Comparison of ENCODE assay signal across 9 mouse cellular contexts in genomic region chr3:130576683-130577082, GRCm38 (mm10). TPM values are rescaled to one million over a fixed set of nuclear protein-coding genes. Genes with fewer than 3 reads are reported as not detected.
DNase-seq lines count a peak whose midpoint lies in the region; ATAC-seq and TF ChIP-seq lines count a peak whose summit lies in the region.
"Had no signal": no experiment of that assay in that cellular context is flagged by ENCODE, and none has a peak within 500 bp of the region (broad histone marks: within the 10 kb centered on the region; RNA-seq: fewer than 3 reads in every experiment).

No protein-coding gene starts in this region.

- no peak overlapping the region for H3K9ac ChIP-seq in heart, adult 2 months (ENCODE audit: low read depth, low read length)
- no peak overlapping the region for H3K9ac ChIP-seq in neural tube, embryonic 11.5 days (ENCODE audit: low read length)
- H3K9ac ChIP-seq in neural tube, embryonic 15.5 days (replicated peaks): no peak overlapping the region
- H3K9ac ChIP-seq in embryonic facial prominence, embryonic 11.5 days (replicated peaks; ENCODE audit: low read length): no peak overlapping the region
- H3K9ac ChIP-seq: neural tube, embryonic 12.5 days had no signal

- no peak overlapping the region for H3K27ac ChIP-seq in heart, adult 2 months
- no peak overlapping the region for H3K27ac ChIP-seq in neural tube, embryonic 11.5 days (ENCODE audit: low read depth, low read length)
- H3K27ac ChIP-seq in neural tube, embryonic 15.5 days (replicated peaks): no peak overlapping the region
- no peak overlapping the region for H3K27ac ChIP-seq in embryonic facial prominence, embryonic 11.5 days (replicated peaks; ENCODE audit: low read depth, low read length)
- H3K27ac ChIP-seq: neural tube, embryonic 12.5 days had no signal

- no peaks in the 10 kb centered on the region for H3K36me3 ChIP-seq in heart, adult 2 months (ENCODE audit: control insufficient read depth, insufficient read depth, low read length)
- no peaks in the 10 kb centered on the region for H3K36me3 ChIP-seq in neural tube, embryonic 11.5 days (ENCODE audit: control insufficient read depth, insufficient read depth, low read length)
- H3K36me3 ChIP-seq in neural tube, embryonic 15.5 days: no peaks in the 10 kb centered on the region
- no peaks in the 10 kb centered on the region for H3K36me3 ChIP-seq in embryonic facial prominence, embryonic 11.5 days (replicated peaks; ENCODE audit: control insufficient read depth, insufficient read depth, low read depth, low read length)
- H3K36me3 ChIP-seq: neural tube, embryonic 12.5 days had no signal

- H3K79me2 ChIP-seq in heart, adult 2 months (replicated peaks; ENCODE audit: control insufficient read depth, insufficient read depth, low read length): no peaks in the 10 kb centered on the region

- H3K27me3 ChIP-seq in heart, adult 2 months (ENCODE audit: control insufficient read depth, insufficient read depth, low read length): no peaks in the 10 kb centered on the region; the same call in 1 of the 2 replicates
- H3K27me3 ChIP-seq in neural tube, embryonic 11.5 days (ENCODE audit: control insufficient read depth, insufficient read depth, low read length): no peaks in the 10 kb centered on the region
- H3K27me3 ChIP-seq in neural tube, embryonic 15.5 days (replicated peaks): no peaks in the 10 kb centered on the region
- H3K27me3 ChIP-seq in embryonic facial prominence, embryonic 11.5 days (ENCODE audit: control insufficient read depth, insufficient read depth, low read length): no peaks in the 10 kb centered on the region
- H3K27me3 ChIP-seq: neural tube, embryonic 12.5 days had no signal

- 72% methylated on average over 6 of the region's 6 CpGs for WGBS in heart, adult 2 months
- WGBS in neural tube, embryonic 11.5 days: 67% methylated on average over 6 of the region's 6 CpGs
- WGBS in neural tube, embryonic 15.5 days: 60% methylated on average over 6 of the region's 6 CpGs
- 58% methylated on average over 6 of the region's 6 CpGs for WGBS in embryonic facial prominence, embryonic 11.5 days

- intact Hi-C loops in heart, adult 2 months (cut with DNase I): no loop called here
- intact Hi-C loops in heart, postnatal 36 days (cut with DNase I): loop anchor here (5.0 kb wide), 1 partner anchor 389 kb away; no protein-coding TSS in a partner anchor

- no peaks in the 10 kb centered on the region for H3K4me1 ChIP-seq in heart, adult 2 months (ENCODE audit: control insufficient read depth, insufficient read depth, low read length)
- no peaks in the 10 kb centered on the region for H3K4me1 ChIP-seq in neural tube, embryonic 11.5 days (ENCODE audit: control insufficient read depth, insufficient read depth, low read length)
- H3K4me1 ChIP-seq in neural tube, embryonic 15.5 days: no peaks in the 10 kb centered on the region
- 0 out of 2 replicates have a peak, but pooled peaks cover 3% of the 10 kb centered on the region for H3K4me1 ChIP-seq in embryonic facial prominence, embryonic 11.5 days (ENCODE audit: control insufficient read depth, insufficient read depth, low read length)
- H3K4me1 ChIP-seq: neural tube, embryonic 12.5 days had no signal

- no peak overlapping the region for H3K4me3 ChIP-seq in heart, adult 2 months
- no peak overlapping the region for H3K4me3 ChIP-seq in neural tube, embryonic 11.5 days (ENCODE audit: low read depth, low read length)
- H3K4me3 ChIP-seq in neural tube, embryonic 15.5 days (replicated peaks): no peak overlapping the region
- H3K4me3 ChIP-seq in embryonic facial prominence, embryonic 11.5 days (ENCODE audit: low read depth, low read length): no peak overlapping the region
- H3K4me3 ChIP-seq: neural tube, embryonic 12.5 days had no signal

- DNase-seq in heart, adult 2 months: no peak
- DNase-seq in heart, postnatal 36 days: no peak
- peak; percentile 52 for DNase-seq in neural tube, embryonic 11.5 days (ENCODE audit: low spot score)
- DNase-seq in embryonic facial prominence, embryonic 11.5 days (ENCODE audit: low spot score): peak; percentile 40
- DNase-seq in thymus, postnatal 0 days (ENCODE audit: low spot score): peak; percentile 20
- DNase-seq in Muller cell, postnatal 12 days (ENCODE audit: inconsistent ontology term): no peak
- no peak for DNase-seq in gastrocnemius, postnatal 4 days (ENCODE audit: low spot score in 2 of 2)

- H3K4me2 ChIP-seq in neural tube, embryonic 11.5 days (ENCODE audit: low read depth): no peak overlapping the region
- H3K4me2 ChIP-seq in neural tube, embryonic 15.5 days: no peak overlapping the region
- no peak overlapping the region for H3K4me2 ChIP-seq in embryonic facial prominence, embryonic 11.5 days (ENCODE audit: low read depth, low read length)
- H3K4me2 ChIP-seq: neural tube, embryonic 12.5 days had no signal

- H3K9me3 ChIP-seq in neural tube, embryonic 11.5 days (ENCODE audit: control insufficient read depth, low read length): no peaks in the 10 kb centered on the region
- no peaks in the 10 kb centered on the region for H3K9me3 ChIP-seq in neural tube, embryonic 15.5 days (replicated peaks)
- H3K9me3 ChIP-seq in embryonic facial prominence, embryonic 11.5 days (replicated peaks; ENCODE audit: control insufficient read depth, low read length): no peaks in the 10 kb centered on the region
- H3K9me3 ChIP-seq: neural tube, embryonic 12.5 days had no signal

- TF ChIP-seq EP300 in heart, adult 2 months (IDR thresholded peaks at IDR 0.05; ENCODE audit: insufficient read depth, low read depth, low read length): no peak

- peak; percentile 61 for TF ChIP-seq CTCF in heart, adult 2 months (IDR thresholded peaks at IDR 0.05)

- TF ChIP-seq POLR2A in heart, adult 2 months (IDR thresholded peaks at IDR 0.05; ENCODE audit: insufficient read depth, low read depth, low read length): no peak

- ATAC-seq in neural tube, embryonic 11.5 days (ENCODE audit: insufficient read depth, low FRiP score, low TSS enrichment): no peak
- ATAC-seq in neural tube, embryonic 15.5 days (ENCODE audit: low FRiP score): no peak
- no peak for ATAC-seq in embryonic facial prominence, embryonic 11.5 days (replicated peaks; ENCODE audit: insufficient number of reproducible peaks, low FRiP score, low TSS enrichment, low read depth)

RNA-seq across cellular contexts. Expression of gene Etnppl, which starts 40.6 kb away (rescaled TPM):
- not detected for total RNA-seq in heart, adult 2 months (2021)
- 0.06 TPM in 1 of 2 replicates, not detected in the other for polyA plus RNA-seq in heart, adult 2 months (2012; rRNA removed)
- not detected for total RNA-seq in heart, postnatal 36 days (2021)
- not detected in 2 replicates for polyA plus RNA-seq in neural tube, embryonic 11.5 days (2014; fragmentation: Nextera tagmentation; extraction: Ambion mirVana)
- polyA plus RNA-seq in neural tube, embryonic 15.5 days (2015; fragmentation: Nextera tagmentation; extraction: Ambion mirVana): 0.11 and 0.15 TPM in 2 replicates
- not detected in 2 replicates for polyA plus RNA-seq in embryonic facial prominence, embryonic 11.5 days (2014; fragmentation: Nextera tagmentation; extraction: Ambion mirVana)
- 0.08 TPM in 1 of 2 replicates, not detected in the other for polyA plus RNA-seq in thymus, postnatal 0 days (2015; fragmentation: Nextera tagmentation; extraction: Ambion mirVana)
- total RNA-seq in gastrocnemius, postnatal 4 days (2021): under 1 TPM in 1 of 2 experiments, not detected in 1; 0.16 TPM

Comparison
In these comparisons a context has a peak if more than half of its experiments do, and no peak if none do; other contexts are left out.
1. DNase-seq: peak in neural tube, embryonic 11.5 days (single experiment), embryonic facial prominence, embryonic 11.5 days (single experiment) and thymus, postnatal 0 days (single experiment); none in heart, adult 2 months (0 of 2), heart, postnatal 36 days (0 of 2), Muller cell, postnatal 12 days (single experiment) and gastrocnemius, postnatal 4 days (0 of 2).